Mouse (Mus musculus) heart, embryonic 10.5 days (tissue): ENCODE data around the gene Bri3. TPM values are rescaled to one million over a fixed set of nuclear protein-coding genes. Genes with fewer than 3 reads are reported as not detected.
A peak's percentile ranks its signal among the peaks of the same experiment; 100 is the strongest.

Experiments
- DNase-seq: peaks from one replicate; pipeline ENCODE4 v3.0.0-alpha.2; 2017; ENCODE audit warnings: low spot score
- H3K27ac ChIP-seq: fragments of 300-500 bp; sonication (generic); 2 replicates; pipeline ENCODE4 v1.5.1; 2016; ENCODE audit warnings: mild to moderate bottlenecking
- H3K27me3 ChIP-seq: fragments of 300-500 bp; sonication (generic); 2 replicates; pipeline ENCODE4 v1.6.1; 2016; ENCODE audit warnings: mild to moderate bottlenecking; ENCODE audit not compliant: poor library complexity, insufficient read depth, severe bottlenecking
- H3K36me3 ChIP-seq: fragments of 300-500 bp; sonication (generic); 2 replicates; pipeline ENCODE4 v1.6.1; 2016; ENCODE audit warnings: mild to moderate bottlenecking, moderate library complexity
- H3K4me1 ChIP-seq: fragments of 300-500 bp; sonication (generic); 2 replicates; pipeline ENCODE4 v1.6.1; 2016; ENCODE audit warnings: mild to moderate bottlenecking
- H3K4me3 ChIP-seq: fragments of 300-500 bp; sonication (generic); 2 replicates; pipeline ENCODE4 v1.5.1; 2016; ENCODE audit warnings: mild to moderate bottlenecking, moderate library complexity
- H3K9me3 ChIP-seq: fragments of 300-500 bp; sonication (generic); 2 replicates; pipeline ENCODE4 v1.6.1; 2016; ENCODE audit warnings: mild to moderate bottlenecking, moderate library complexity
- WGBS: fragments of 180-500 bp; shearing (Covaris S2); methylation state at CpG from one replicate; pipeline ENCODE4 v1.1.7; 2016; 5-methylcytosine and 5-hydroxymethylcytosine counted together
- polyA plus RNA-seq: library from polyadenylated mRNA; unstranded; fragments of >200 nt; fragmentation: Nextera tagmentation; extraction: Ambion mirVana; gene quantifications from 2 replicates; pipeline ENCODE4 v1.2.1, GENCODE M21; 2016

Bri3 gene
- polyA plus RNA-seq: 104 and 110 TPM in 2 replicates

DNA sequence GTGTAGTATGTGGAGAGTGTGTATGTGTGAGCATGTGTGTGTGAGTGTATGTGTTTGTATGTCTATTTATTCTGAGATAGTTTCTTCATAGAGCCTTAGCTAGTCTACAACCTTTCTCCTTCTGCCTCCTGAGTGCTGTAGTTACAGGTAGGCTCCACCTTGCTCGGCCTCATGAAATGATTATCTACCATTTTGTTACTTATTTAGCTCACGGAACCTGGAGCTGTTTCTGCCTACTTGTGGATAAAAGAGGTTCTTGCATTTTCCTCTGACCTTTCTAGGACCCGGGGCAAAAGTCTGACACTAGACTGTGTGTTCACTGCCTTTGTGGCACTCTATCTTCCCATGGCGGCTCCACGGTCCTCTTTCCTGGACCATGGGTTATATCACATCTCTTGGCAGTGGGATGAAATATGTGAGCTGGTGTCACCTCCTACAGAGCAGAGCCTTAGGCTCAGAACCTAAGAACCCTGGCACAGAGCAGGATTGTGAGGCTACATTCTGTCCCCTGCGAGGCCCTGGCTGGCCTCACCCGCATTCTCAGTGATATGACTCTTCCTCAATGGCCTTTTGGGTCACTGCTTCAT is at the start of gene Bri3:
Bri3 (plus strand) TSS at position 537 of the 587 bp plus-strand sequence.
- no peak within 1 kb of the TSS for H3K4me3 ChIP-seq
- 85% methylated on average over 7 of the region's 7 CpGs for WGBS
- DNase-seq: no peak
- H3K36me3 ChIP-seq: no peaks in the 10 kb centered on the region
- no peak within 1 kb of the TSS for H3K27ac ChIP-seq
- H3K27me3 ChIP-seq: no peaks in the 10 kb centered on the region
- H3K4me1 ChIP-seq: peaks cover 18% of the 10 kb centered on the region
- H3K9me3 ChIP-seq: no peaks in the 10 kb centered on the region

DNA sequence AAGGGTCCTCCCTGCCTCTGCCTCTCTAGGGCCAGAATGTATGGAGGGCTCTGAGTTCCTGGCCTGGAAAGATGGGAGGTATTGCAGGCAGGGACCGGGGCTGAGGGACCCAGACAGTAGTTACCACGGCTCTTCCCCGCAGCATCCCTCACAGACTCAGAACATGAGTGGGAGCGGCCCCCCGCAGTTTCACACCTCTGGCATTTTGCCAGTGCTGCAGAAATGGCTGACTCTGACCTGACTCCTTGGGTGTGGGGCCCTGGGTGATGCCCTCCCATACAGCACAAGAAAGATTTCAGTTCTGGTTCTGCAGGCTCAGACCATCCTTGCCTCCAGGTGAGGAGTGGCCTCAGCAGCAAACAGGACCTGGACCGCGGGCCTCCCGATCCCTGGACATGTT is 48.7 kb upstream of the Bri3 start:
- WGBS: 85% methylated on average over 8 of the region's 8 CpGs
- H3K4me1 ChIP-seq: peaks cover 37% of the 10 kb centered on the region
- no peak for DNase-seq

DNA sequence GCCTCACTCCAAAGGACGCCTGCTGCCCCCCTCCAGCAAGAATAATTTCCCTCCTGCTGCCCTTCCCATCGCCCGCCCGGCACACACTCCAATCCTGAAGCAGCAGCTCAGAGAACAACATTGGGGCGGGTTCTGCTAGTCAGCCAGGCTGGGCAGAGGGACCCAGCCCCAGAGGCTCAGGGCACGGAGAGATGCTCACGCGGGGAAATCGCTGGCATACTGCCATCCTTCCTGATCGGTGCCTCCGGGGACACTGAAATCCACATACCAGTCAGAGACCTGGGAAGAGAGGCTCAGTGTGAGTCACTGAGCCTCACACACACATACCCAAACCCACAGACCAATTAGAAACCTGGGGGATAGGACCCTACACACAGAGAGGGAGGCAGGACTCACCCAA is 43.6 kb upstream of the Bri3 start:
- Histone ChIP-seq H3K4me1 (peaks cover 10% of the 10 kb centered on the region; the same call in 1 of the 2 replicates), H3K4me3 (no peak overlapping the region), H3K9me3 (0 out of 2 replicates have a peak, but pooled peaks cover 6% of the 10 kb centered on the region), H3K27ac (no peak overlapping the region), H3K27me3 (no peaks in the 10 kb centered on the region), H3K36me3 (peaks cover 64% of the 10 kb centered on the region)
- no peak for DNase-seq
- 87% methylated on average over 11 of the region's 11 CpGs for WGBS

More for the DNA sequence above, 48.7 kb upstream of the Bri3 start:
- H3K4me3 ChIP-seq: no peak overlapping the region
- H3K9me3 ChIP-seq: no peaks in the 10 kb centered on the region
- no peaks in the 10 kb centered on the region for H3K27me3 ChIP-seq
- H3K36me3 ChIP-seq: peaks cover 26% of the 10 kb centered on the region; the same call in 1 of the 2 replicates
- H3K27ac ChIP-seq: no peak overlapping the region

DNA sequence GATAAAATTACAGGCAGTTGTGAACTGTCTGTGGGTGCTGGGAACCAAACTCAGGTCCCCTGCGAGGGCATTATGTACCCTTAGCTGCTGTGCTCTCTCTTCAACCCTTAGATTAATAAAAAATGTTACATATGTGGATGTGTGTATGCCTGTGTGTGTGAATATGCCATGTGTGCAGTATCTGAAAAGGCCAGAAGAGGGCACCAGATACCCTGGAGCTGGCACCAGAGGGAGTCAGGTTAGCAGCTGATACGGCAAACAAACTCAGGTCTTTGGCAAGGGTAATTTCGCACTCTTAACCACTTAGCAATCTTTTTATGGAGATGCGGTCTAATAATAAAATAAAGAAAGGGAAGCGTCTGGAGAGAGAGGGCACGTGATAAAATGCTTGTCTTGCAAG is 41.8 kb upstream of the Bri3 start:
- 0 out of 2 replicates have a peak, but pooled peaks cover 6% of the 10 kb centered on the region for H3K9me3 ChIP-seq
- no peaks in the 10 kb centered on the region for H3K27me3 ChIP-seq
- peaks cover 10% of the 10 kb centered on the region; the same call in 1 of the 2 replicates for H3K4me1 ChIP-seq
- H3K27ac ChIP-seq: no peak overlapping the region
- WGBS: 89% methylated on average over 6 of the region's 6 CpGs
- no peak overlapping the region for H3K4me3 ChIP-seq
- peaks cover 76% of the 10 kb centered on the region for H3K36me3 ChIP-seq
- no peak for DNase-seq

DNA sequence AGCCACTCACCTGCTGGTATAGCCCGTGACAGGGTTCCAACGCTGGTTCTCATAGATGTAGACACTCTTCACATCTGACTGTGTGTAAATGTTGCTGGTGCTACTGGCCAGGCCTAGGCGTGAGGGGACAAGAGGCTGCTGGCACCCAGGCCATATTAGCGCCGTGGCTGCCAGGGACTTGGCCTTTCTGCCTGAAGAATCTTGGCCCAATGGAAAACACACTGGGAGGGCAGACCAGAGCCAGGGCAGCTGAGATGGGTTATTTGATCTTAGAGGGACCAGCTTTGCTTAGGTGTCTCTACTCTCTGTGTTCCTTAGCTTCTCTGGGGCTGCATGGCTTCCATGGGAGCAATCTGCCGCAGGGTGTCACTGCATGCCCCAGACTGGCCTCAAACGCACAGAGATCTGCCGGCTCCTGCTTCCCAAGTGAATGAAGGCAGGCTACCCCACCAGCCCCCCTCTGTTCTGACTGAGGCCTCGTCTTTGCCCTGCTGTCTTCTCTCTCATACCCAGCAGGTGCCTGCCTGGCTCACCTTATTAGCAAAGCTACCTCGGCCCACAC is 40.8 kb upstream of the Bri3 start:
- no peaks in the 10 kb centered on the region for H3K27me3 ChIP-seq
- no peak overlapping the region for H3K4me3 ChIP-seq
- peaks cover 10% of the 10 kb centered on the region; the same call in 1 of the 2 replicates for H3K4me1 ChIP-seq
- no peak overlapping the region for H3K27ac ChIP-seq
- peak; percentile 73 for DNase-seq
- 0 out of 2 replicates have a peak, but pooled peaks cover 6% of the 10 kb centered on the region for H3K9me3 ChIP-seq
- 87% methylated on average over 10 of the region's 10 CpGs for WGBS
- peaks cover 78% of the 10 kb centered on the region for H3K36me3 ChIP-seq

DNA sequence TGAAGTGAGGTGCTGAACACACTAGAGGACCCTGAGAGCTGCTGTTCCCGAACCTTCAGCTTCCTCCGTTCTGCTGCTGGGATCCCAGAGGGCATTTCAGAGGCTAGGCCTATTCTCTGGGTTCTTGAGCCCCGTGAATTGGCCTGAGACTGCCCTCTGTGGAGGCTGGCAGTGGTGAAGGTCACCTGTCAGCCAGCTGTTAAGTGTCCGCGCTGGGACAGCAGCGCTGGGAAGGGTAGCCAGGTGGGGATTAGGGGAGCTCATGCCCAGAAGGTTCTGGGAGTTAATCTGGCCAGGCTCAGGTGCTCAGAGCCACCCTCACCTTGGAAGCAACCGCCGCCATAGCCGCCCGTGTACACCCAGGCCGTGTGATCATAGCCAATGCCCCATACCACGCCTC is 39.9 kb upstream of the Bri3 start:
- H3K27me3 ChIP-seq: no peaks in the 10 kb centered on the region
- no peak for DNase-seq
- peaks cover 10% of the 10 kb centered on the region; the same call in 1 of the 2 replicates for H3K4me1 ChIP-seq
- H3K27ac ChIP-seq: no peak overlapping the region
- 0 out of 2 replicates have a peak, but pooled peaks cover 6% of the 10 kb centered on the region for H3K9me3 ChIP-seq
- 92% methylated on average over 12 of the region's 12 CpGs for WGBS
- H3K4me3 ChIP-seq: no peak overlapping the region
- peaks cover 78% of the 10 kb centered on the region for H3K36me3 ChIP-seq

DNA sequence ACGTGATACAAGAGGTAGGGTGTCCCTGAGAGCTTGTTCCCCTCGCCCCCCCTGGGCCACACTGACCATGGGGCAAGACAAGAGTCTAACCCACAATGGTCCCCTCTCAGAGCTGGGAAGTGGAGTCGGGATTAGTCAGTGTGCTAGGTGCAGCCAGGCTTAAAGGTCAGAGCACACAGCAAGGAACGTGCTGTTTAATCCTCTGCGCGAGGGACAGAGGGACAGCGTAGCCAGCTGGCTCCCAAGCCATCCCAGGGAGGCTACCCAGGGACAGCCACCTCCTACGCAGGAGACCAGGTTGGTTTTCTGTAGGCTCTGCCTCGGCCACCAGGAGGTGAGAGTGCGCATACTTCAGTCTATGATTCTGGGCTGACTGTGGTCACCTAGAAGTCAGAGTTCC is 39.3 kb upstream of the Bri3 start:
- WGBS: 79% methylated on average over 10 of the region's 10 CpGs
- 0 out of 2 replicates have a peak, but pooled peaks cover 6% of the 10 kb centered on the region for H3K9me3 ChIP-seq
- no peak for DNase-seq
- H3K4me3 ChIP-seq: no peak overlapping the region
- H3K4me1 ChIP-seq: peaks cover 9% of the 10 kb centered on the region; the same call in 1 of the 2 replicates
- H3K27me3 ChIP-seq: no peaks in the 10 kb centered on the region
- H3K36me3 ChIP-seq: peaks cover 81% of the 10 kb centered on the region
- no peak overlapping the region for H3K27ac ChIP-seq

DNA sequence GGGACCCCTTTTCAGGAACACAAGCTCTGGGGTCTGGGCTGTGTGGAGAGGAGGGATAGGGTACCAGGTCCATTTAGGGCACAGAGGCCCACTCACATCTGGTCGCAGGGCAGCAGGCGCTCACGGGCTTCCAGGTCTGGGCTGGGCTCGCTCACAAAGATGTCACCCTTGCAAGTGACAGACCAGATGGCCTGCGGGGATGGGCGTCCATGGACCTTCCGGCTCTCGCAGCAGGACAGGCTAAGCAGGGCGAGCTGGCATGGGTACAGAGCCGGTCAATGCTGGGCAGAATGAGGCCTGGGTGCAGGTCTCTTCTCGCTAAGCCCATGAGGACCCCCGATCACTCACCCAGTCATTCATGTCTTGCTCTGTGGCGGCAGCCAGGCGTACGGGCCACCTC is 38.2 kb upstream of the Bri3 start:
- no peak overlapping the region for H3K4me3 ChIP-seq
- 0 out of 2 replicates have a peak, but pooled peaks cover 6% of the 10 kb centered on the region for H3K9me3 ChIP-seq
- H3K36me3 ChIP-seq: peaks cover 82% of the 10 kb centered on the region
- WGBS: 92% methylated on average over 15 of the region's 15 CpGs
- 0 out of 2 replicates have a peak, but pooled peaks cover under 1% of the 10 kb centered on the region for H3K4me1 ChIP-seq
- H3K27me3 ChIP-seq: no peaks in the 10 kb centered on the region
- peak; percentile 73 for DNase-seq
- H3K27ac ChIP-seq: no peak overlapping the region

DNA sequence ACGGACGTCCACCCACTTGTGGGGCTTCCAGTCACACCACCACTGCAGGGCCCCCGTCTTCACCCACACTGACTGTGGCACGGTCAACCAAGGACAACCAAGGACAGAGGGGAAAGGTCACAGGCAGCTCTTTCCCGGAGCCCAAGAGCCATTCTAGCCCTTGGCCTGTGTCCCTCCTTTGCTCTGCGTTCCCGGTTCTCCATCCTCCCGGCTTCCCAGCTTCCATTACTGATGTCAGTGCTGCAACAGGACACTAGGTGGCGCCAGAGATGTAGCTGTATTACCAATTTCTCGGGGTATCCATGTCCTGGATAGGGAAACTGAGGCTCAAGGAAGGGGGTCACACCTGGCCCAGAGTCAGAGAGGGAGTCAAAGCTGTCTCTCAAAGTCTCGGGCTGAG is 36.8 kb upstream of the Bri3 start:
- Histone ChIP-seq H3K4me3 (no peak overlapping the region), H3K27me3 (no peaks in the 10 kb centered on the region), H3K9me3 (0 out of 2 replicates have a peak, but pooled peaks cover 4% of the 10 kb centered on the region), H3K36me3 (peaks cover 84% of the 10 kb centered on the region), H3K27ac (no peak overlapping the region), H3K4me1 (no peaks in the 10 kb centered on the region)
- peak; percentile 75 for DNase-seq
- 51% methylated on average over 11 of the region's 11 CpGs for WGBS

DNA sequence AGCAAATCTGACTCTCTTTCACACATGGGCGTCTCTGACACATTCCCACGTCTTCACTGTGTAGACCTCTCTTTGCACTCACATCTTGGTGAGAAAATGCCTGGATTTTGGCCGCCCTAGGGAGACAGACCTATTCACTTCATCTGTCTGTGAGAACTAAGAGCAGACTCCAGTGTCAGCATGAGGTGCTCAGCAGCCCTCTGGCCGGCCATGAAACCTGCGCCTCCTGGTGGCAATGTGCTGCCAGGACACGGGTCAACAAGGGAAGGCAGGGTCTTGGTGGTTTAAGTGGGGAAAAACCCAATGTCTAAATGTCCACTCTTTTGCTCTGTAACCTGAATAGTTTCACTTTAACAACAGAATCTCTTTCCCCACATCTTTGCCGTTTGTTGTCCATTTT is 29.8 kb upstream of the Bri3 start:
- WGBS: 27% methylated on average over 7 of the region's 7 CpGs
- H3K4me3 ChIP-seq: no peak overlapping the region
- H3K9me3 ChIP-seq: no peaks in the 10 kb centered on the region
- no peaks in the 10 kb centered on the region for H3K27me3 ChIP-seq
- no peak overlapping the region for H3K27ac ChIP-seq
- H3K36me3 ChIP-seq: peaks cover 69% of the 10 kb centered on the region
- no peak for DNase-seq
- peaks cover 5% of the 10 kb centered on the region; the same call in 1 of the 2 replicates for H3K4me1 ChIP-seq

DNA sequence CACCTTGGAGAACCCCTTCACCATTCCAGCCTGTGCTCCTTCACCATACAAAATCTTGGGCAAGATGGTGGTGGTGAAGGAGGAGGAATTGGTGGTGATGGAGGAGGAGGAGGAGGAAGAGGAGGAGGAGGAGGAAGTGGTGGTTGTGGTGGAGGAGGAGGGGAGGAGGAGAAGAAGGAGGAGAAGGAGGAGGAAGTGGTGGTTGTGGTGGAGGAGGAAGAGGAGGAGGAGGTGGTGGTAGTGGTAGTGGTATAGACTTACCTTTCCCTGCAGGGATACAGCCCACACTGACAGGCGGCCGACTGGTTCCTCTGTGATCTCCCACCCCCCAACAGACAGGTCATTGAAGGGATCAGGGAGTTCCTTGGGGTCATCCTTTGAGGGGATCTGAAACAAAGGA is 28.2 kb upstream of the Bri3 start:
- H3K4me3 ChIP-seq: no peak overlapping the region
- peaks cover 53% of the 10 kb centered on the region for H3K36me3 ChIP-seq
- H3K9me3 ChIP-seq: no peaks in the 10 kb centered on the region
- no peak for DNase-seq
- 83% methylated on average over 2 of the region's 2 CpGs for WGBS
- no peaks in the 10 kb centered on the region for H3K27me3 ChIP-seq
- peaks cover 5% of the 10 kb centered on the region; the same call in 1 of the 2 replicates for H3K4me1 ChIP-seq
- no peak overlapping the region for H3K27ac ChIP-seq

DNA sequence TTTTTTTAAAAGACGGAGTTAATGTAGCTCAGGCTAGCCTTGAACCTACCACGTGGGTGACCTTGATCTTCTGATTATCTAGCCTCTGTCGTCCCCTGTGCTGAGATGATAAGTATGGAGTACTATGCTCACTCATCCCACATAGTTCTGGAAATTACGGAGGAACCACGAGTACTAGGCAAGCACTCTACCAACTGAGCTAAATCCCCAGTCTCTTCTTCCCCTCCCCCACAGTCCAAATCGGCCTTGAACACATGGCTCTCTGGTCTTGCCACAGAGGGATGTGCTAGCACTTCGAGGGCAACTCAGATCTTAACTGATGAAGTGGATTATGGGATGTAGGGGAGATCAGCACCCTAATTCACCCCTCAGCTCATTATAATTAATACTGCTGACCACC is 26.2 kb upstream of the Bri3 start:
- 84% methylated on average over 7 of the region's 7 CpGs for WGBS
- Histone ChIP-seq H3K4me3 (no peak overlapping the region), H3K27me3 (no peaks in the 10 kb centered on the region), H3K27ac (no peak overlapping the region), H3K36me3 (peaks cover 35% of the 10 kb centered on the region), H3K9me3 (no peaks in the 10 kb centered on the region), H3K4me1 (peaks cover 19% of the 10 kb centered on the region)
- DNase-seq: no peak

DNA sequence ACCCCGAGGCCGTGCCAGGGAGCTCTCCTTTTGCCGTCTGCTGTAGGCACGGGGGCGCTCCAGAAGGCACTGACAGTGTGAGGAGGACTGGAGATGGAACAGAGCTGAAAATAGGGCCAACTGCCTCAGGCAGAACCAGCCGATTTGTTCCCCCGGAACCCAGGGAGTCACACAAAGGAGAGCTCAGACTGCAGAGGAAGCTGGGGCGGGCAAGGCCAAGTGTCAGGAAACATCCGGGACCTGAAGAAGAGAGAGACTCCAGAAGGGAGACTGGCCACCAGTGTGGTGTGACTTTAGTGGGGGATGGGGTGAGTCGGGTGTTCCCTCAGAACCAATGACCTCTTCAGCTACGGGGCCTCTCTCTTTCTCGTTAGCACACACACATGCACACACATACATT is 24.9 kb upstream of the Bri3 start:
- Histone ChIP-seq H3K27ac (peak overlapping the region; percentile 53; the same call in 1 of the 2 replicates), H3K27me3 (no peaks in the 10 kb centered on the region), H3K4me1 (peaks cover 21% of the 10 kb centered on the region), H3K36me3 (peaks cover 25% of the 10 kb centered on the region), H3K4me3 (no peak overlapping the region), H3K9me3 (no peaks in the 10 kb centered on the region)
- DNase-seq: no peak
- 72% methylated on average over 12 of the region's 12 CpGs for WGBS
